Mouse (Mus musculus) T-helper 17 cell (primary cell): ENCODE measurements around the gene Brsk2.

Experiments used
- in situ Hi-C, 2 experiments: fragments of 300-600 bp; cut with MboI, MseI; formaldehyde crosslinking; loops; 1 replicate in 1 of 2; 2 replicates in 1 of 2; pipeline ENCODE4 v1.15.1; 2025; ENCODE audit warnings: high pct_unique_total_duplicates in 2 of 2

The Brsk2 gene

GRCm38 (mm10) chr7:142025926-142026325, 76.4 kb downstream of the Brsk2 start:
- in situ Hi-C loops = no loop called here

GRCm38 (mm10) chr7:142030073-142030472, 80.5 kb downstream of the Brsk2 start:
- in situ Hi-C loops = no loop called here

- in situ Hi-C loops = no loop called here
Measured at GRCm38 (mm10) chr7:142034198-142034597, 84.6 kb downstream of the Brsk2 start.

GRCm38 (mm10) chr7:142035048-142035811, 85.7 kb downstream of the Brsk2 start:
- in situ Hi-C loops = no loop called here

GRCm38 (mm10) chr7:142037553-142038170, 88.1 kb downstream of the Brsk2 start:
- in situ Hi-C loops = no loop called here

- in situ Hi-C loops = no loop called here
Measured at GRCm38 (mm10) chr7:142040756-142041155, 91.2 kb downstream of the Brsk2 start.

DNA sequence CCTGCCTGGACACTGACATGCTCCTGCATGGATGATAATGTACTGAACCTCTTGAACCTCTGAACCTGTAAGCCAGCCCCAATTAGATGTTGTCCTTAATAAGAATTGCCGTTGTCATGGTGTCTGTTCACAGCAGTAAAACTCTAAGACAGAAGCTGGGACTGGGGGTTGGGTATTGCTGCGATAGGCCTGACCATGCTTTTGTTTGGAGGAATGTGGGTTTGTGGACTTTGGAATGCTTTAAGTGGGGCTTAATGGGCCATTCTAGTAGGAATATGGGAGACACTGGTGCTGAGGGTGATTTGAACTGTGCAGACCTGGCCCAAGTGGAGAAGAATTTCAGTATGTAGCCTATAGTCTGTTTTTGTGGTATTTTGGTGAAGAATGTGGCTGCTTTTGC, 95.8 kb downstream of the Brsk2 start:
- in situ Hi-C loops = no loop called here

- in situ Hi-C loops = no loop called here
Measured at GRCm38 (mm10) chr7:142045932-142046331, 96.4 kb downstream of the Brsk2 start.

DNA sequence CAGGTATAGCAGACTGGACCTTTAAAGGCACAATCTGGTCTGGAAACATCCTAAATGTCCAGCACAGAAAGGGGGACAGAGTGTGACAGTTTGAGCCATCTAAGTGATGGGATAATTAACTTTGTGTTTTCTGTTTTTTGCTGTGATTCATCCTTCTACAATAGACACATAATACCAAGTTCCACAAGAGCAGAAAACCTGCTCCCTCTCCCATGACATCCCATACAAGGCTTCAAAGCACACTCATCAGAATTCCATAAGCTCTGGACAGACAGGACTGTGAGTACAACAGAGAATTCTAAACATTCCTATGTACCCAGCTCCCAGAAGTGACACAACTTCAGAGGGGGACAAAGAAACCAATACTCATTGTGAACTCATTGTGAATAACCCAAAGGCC, 101.0 kb downstream of the Brsk2 start:
- in situ Hi-C loops = no loop called here
